Mouse (Mus musculus) liver, embryonic 16.5 days (tissue): Measurements from ENCODE around the gene Gm17428. TPM values are rescaled to one million over a fixed set of nuclear protein-coding genes. Genes with fewer than 3 reads are reported as not detected.

Source experiments
- ATAC-seq: fragments of 200-750 bp; cut with Nextera tagmentation; 2 replicates; pipeline ENCODE4 v1.8.0; 2017; ENCODE audit warnings: low read depth, mild to moderate bottlenecking, moderate number of reproducible peaks, moderate library complexity
- H3K27ac ChIP-seq: fragments of 300-500 bp; sonication (generic); 2 replicates; pipeline ENCODE4 v1.5.1; 2014; ENCODE audit warnings: mild to moderate bottlenecking, low read length
- H3K27me3 ChIP-seq: fragments of 300-500 bp; sonication (generic); 2 replicates; pipeline ENCODE4 v1.6.1; 2014; ENCODE audit warnings: low read depth, low read length, mixed read lengths; ENCODE audit not compliant: control insufficient read depth, insufficient read depth
- H3K36me3 ChIP-seq: fragments of 300-500 bp; sonication (generic); 2 replicates; pipeline ENCODE4 v1.6.1; 2014; ENCODE audit warnings: mild to moderate bottlenecking; ENCODE audit not compliant: control insufficient read depth, insufficient read depth
- H3K4me1 ChIP-seq: fragments of 300-500 bp; sonication (generic); 2 replicates; pipeline ENCODE4 v1.6.1; 2014; ENCODE audit warnings: low read depth, low read length, mixed read lengths; ENCODE audit not compliant: control insufficient read depth
- H3K4me2 ChIP-seq: fragments of 300-500 bp; sonication (generic); 2 replicates; pipeline ENCODE4 v1.6.1; 2014; ENCODE audit warnings: low read depth, low read length, mixed read lengths
- H3K4me3 ChIP-seq: fragments of 300-500 bp; sonication (generic); 2 replicates; pipeline ENCODE4 v1.5.1; 2014; ENCODE audit warnings: low read depth, mild to moderate bottlenecking, low read length
- H3K9ac ChIP-seq: fragments of 300-500 bp; sonication (generic); 2 replicates; pipeline ENCODE4 v1.6.1; 2014; ENCODE audit warnings: low read depth, low read length
- H3K9me3 ChIP-seq: fragments of 300-500 bp; sonication (generic); replicated peaks from 2 replicates; pipeline ENCODE4 v1.6.1; 2016; ENCODE audit warnings: low read length; ENCODE audit not compliant: control insufficient read depth
- WGBS: fragments of 180-500 bp; shearing (Covaris S2); extraction: QIAGEN DNeasy Blood & Tissue Kit; methylation state at CpG from one replicate; pipeline ENCODE4 v1.1.7; 2014; ENCODE audit not compliant: insufficient replicate concordance; 5-methylcytosine and 5-hydroxymethylcytosine counted together
- polyA plus RNA-seq: library from polyadenylated mRNA; unstranded; fragments of >200 nt; fragmentation: Nextera tagmentation; extraction: Ambion mirVana; gene quantifications from 2 replicates; pipeline ENCODE4 v1.2.1, GENCODE M21; 2015

Gm17428 gene
- polyA plus RNA-seq, 1 experiment from 2014 or later: not detected

DNA sequence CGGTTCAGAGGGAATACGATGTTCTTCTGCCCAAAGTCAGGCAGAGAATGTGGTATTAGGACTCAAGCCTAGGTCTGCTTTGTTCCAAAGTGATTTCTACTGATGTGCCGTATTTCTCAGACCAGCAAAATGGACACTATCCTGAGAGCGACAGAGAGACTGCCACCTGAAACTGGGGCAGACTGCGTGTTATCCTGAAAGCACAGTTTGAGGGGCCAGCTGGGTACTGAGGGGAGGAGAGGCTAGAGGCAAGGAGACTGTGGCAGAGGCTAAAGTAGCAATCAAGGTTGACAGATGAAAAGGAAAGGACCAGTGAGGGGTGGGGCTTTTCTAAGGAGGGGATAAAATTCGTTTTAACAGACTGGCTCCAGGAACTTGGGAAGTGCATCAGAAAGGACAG is 24.1 kb downstream of the Gm17428 start:
- no peak overlapping the region for H3K27ac ChIP-seq
- no peak overlapping the region for H3K4me3 ChIP-seq
- ATAC-seq: no peak
- 65% methylated on average over 6 of the region's 6 CpGs for WGBS
- no peak overlapping the region for H3K4me2 ChIP-seq
- no peak overlapping the region for H3K9ac ChIP-seq
- no peaks in the 10 kb centered on the region for H3K36me3 ChIP-seq
- peaks cover 4% of the 10 kb centered on the region for H3K4me1 ChIP-seq
- no peaks in the 10 kb centered on the region for H3K9me3 ChIP-seq
- H3K27me3 ChIP-seq: no peaks in the 10 kb centered on the region

GRCm38 (mm10) chr14:55001446-55001845 is 24.7 kb downstream of the Gm17428 start:
- no peak overlapping the region for H3K4me2 ChIP-seq
- no peak for ATAC-seq
- H3K4me1 ChIP-seq: peaks cover 4% of the 10 kb centered on the region
- H3K36me3 ChIP-seq: no peaks in the 10 kb centered on the region
- H3K9ac ChIP-seq: no peak overlapping the region
- H3K9me3 ChIP-seq: no peaks in the 10 kb centered on the region
- no peak overlapping the region for H3K4me3 ChIP-seq
- H3K27ac ChIP-seq: no peak overlapping the region
- WGBS: 69% methylated on average over 2 of the region's 2 CpGs
- H3K27me3 ChIP-seq: no peaks in the 10 kb centered on the region

- H3K9me3 ChIP-seq: no peaks in the 10 kb centered on the region
- peaks cover 4% of the 10 kb centered on the region for H3K4me1 ChIP-seq
- no peaks in the 10 kb centered on the region for H3K36me3 ChIP-seq
- no peak for ATAC-seq
- H3K27me3 ChIP-seq: no peaks in the 10 kb centered on the region
- no peak overlapping the region for H3K4me2 ChIP-seq
- no peak overlapping the region for H3K4me3 ChIP-seq
- H3K27ac ChIP-seq: no peak overlapping the region
- 28% methylated on average over 12 of the region's 12 CpGs for WGBS
- H3K9ac ChIP-seq: no peak overlapping the region
Observed at GRCm38 (mm10) chr14:55001938-55002686, 25.4 kb downstream of the Gm17428 start.

GRCm38 (mm10) chr14:55002687-55003120 is 26.0 kb downstream of the Gm17428 start:
- Histone ChIP-seq H3K9ac (no peak overlapping the region), H3K4me3 (no peak overlapping the region), H3K27ac (no peak overlapping the region), H3K9me3 (no peaks in the 10 kb centered on the region), H3K36me3 (no peaks in the 10 kb centered on the region), H3K4me2 (no peak overlapping the region), H3K27me3 (no peaks in the 10 kb centered on the region), H3K4me1 (peaks cover 4% of the 10 kb centered on the region)
- WGBS: 41% methylated on average over 7 of the region's 7 CpGs
- no peak for ATAC-seq

DNA sequence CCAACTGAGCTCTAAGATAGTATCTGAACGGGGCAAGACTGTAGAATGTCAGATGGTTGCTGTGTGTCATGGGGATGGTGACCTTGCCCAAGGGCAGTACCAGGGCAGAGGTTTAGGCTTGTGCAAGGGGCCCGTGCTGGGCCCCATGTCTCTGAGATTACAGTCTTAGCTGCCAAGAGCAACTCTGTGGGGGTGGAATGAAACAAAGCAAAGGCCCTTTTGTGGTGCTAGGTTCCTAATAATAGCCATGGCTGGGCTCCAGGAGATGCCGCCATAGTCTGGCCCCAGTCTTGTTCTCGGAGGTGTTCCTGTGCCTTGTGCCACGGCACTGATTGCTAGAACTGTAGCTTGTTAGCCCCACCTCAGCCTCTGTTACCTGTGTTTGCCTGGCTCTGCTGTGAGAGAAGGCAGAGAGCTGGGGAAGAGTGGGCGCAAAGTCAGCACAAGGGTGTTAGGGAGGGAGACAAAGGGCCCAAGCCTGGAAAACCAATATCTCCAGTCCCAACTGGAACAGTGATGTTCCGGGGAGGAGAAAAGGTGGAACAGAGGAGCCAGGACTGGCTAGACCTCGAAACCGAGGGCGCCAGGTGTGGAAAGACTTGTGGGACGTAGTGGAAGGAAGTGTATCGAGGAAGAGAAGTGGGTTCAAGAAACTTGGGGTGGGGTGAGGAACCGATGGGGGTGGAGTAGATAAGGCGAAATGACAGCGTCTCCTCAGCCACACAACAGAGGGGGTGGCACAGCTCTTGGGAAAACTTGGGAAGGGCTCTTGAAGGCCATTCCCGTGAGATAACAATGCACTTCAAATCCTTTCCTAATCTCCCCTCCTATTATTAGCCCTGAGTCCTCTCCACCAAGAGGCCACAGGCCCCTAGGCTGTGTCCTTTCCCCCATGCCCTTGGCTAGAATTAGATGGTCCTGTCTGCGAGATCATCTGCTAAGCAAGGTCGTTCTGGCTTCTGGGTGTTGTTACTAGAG is 27.4 kb downstream of the Gm17428 start:
- Histone ChIP-seq H3K27ac (no peak overlapping the region), H3K9me3 (no peaks in the 10 kb centered on the region), H3K36me3 (no peaks in the 10 kb centered on the region), H3K4me1 (peaks cover 4% of the 10 kb centered on the region), H3K27me3 (no peaks in the 10 kb centered on the region), H3K4me3 (no peak overlapping the region), H3K9ac (no peak overlapping the region), H3K4me2 (no peak overlapping the region)
- ATAC-seq: no peak
- 44% methylated on average over 18 of the region's 18 CpGs for WGBS

DNA sequence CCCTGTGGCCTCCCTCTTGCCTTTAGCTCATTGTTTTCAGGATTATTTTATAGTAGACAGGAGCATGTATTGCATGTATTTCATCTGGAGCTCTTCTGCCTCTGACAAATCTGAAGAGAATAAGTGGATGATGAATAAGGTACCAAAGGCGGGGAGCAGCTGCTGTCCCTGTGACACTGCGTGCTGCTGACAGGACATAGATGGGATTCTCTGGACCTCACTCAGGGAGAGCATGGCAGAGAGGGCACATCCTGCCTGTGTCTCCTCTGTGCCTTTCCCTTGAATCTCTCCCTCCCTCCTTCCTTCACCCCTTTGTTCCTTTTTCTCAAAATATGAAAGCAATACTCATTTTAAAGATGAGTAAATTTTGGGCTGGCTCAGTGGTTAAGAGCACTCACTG is 28.8 kb downstream of the Gm17428 start:
- Histone ChIP-seq H3K9me3 (no peaks in the 10 kb centered on the region), H3K4me2 (no peak overlapping the region), H3K36me3 (no peaks in the 10 kb centered on the region), H3K27me3 (no peaks in the 10 kb centered on the region), H3K27ac (no peak overlapping the region), H3K4me1 (peaks cover 4% of the 10 kb centered on the region), H3K4me3 (no peak overlapping the region), H3K9ac (no peak overlapping the region)
- ATAC-seq: no peak
- WGBS: 77% methylated on average over 2 of the region's 2 CpGs

GRCm38 (mm10) chr14:55005967-55006366 is 29.2 kb downstream of the Gm17428 start:
- Histone ChIP-seq H3K27ac (no peak overlapping the region), H3K4me1 (peaks cover 4% of the 10 kb centered on the region), H3K36me3 (no peaks in the 10 kb centered on the region), H3K9ac (no peak overlapping the region), H3K4me2 (no peak overlapping the region), H3K4me3 (no peak overlapping the region), H3K9me3 (no peaks in the 10 kb centered on the region), H3K27me3 (no peaks in the 10 kb centered on the region)
- no peak for ATAC-seq
- 71% methylated on average over 8 of the region's 8 CpGs for WGBS

DNA sequence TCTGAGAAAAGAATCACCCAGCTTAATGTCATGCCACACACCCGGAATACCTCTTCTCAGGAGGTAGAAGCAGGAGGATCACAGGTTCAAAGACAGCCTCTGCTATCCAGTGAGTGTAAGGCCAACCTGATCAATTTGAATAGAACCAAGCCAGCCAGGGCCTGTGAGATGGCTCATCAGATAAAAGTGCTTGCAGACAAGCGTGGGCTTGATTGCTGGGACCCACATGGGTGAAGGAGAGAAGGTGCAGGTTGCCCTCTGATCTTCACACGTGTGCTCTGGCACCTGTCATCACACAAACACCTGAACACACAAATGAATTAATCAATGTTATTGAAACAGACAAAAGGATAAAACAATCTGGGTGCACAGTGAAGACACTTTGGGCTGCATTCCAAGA is 29.8 kb downstream of the Gm17428 start:
- no peaks in the 10 kb centered on the region for H3K36me3 ChIP-seq
- H3K4me3 ChIP-seq: no peak overlapping the region
- no peak overlapping the region for H3K27ac ChIP-seq
- H3K9ac ChIP-seq: no peak overlapping the region
- no peak for ATAC-seq
- H3K27me3 ChIP-seq: no peaks in the 10 kb centered on the region
- no peak overlapping the region for H3K4me2 ChIP-seq
- H3K9me3 ChIP-seq: no peaks in the 10 kb centered on the region
- peaks cover 4% of the 10 kb centered on the region for H3K4me1 ChIP-seq
- 44% methylated on average over 3 of the region's 3 CpGs for WGBS
